20 mouse cellular contexts compared by ENCODE assay signal in genomic region chr16:44356291-44356690, GRCm38 (mm10). TPM values are rescaled to one million over a fixed set of nuclear protein-coding genes. Genes with fewer than 3 reads are reported as not detected.
DNase-seq lines count a peak whose midpoint lies in the region; ATAC-seq lines count a peak whose summit lies in the region.
"Had no signal": no experiment of that assay in that cellular context is flagged by ENCODE, and none has a peak within 500 bp of the region (broad histone marks: within the 10 kb centered on the region; RNA-seq: fewer than 3 reads in every experiment).

No protein-coding gene starts in this region.

- H3K27ac ChIP-seq in kidney, embryonic 15.5 days: 0 out of 2 replicates have a peak overlapping the region, but pooled peaks have one; percentile 10
- H3K27ac ChIP-seq in liver, embryonic 11.5 days (ENCODE audit: low read depth, low read length): no peak overlapping the region
- H3K27ac ChIP-seq: embryonic facial prominence, embryonic 15.5 days; hindbrain, postnatal 0 days; layer of hippocampus, adult 2 months; liver, embryonic 15.5 days had no signal

- no peaks in the 10 kb centered on the region for H3K9me3 ChIP-seq in kidney, embryonic 15.5 days (replicated peaks)
- H3K9me3 ChIP-seq in liver, embryonic 11.5 days (ENCODE audit: control insufficient read depth, low read length): no peaks in the 10 kb centered on the region
- H3K9me3 ChIP-seq: embryonic facial prominence, embryonic 15.5 days; liver, embryonic 15.5 days had no signal

- no peaks in the 10 kb centered on the region for H3K27me3 ChIP-seq in kidney, embryonic 15.5 days
- no peaks in the 10 kb centered on the region for H3K27me3 ChIP-seq in liver, embryonic 11.5 days (replicated peaks; ENCODE audit: control insufficient read depth, insufficient read depth, low read length)
- H3K27me3 ChIP-seq: embryonic facial prominence, embryonic 15.5 days; liver, embryonic 15.5 days had no signal

- H3K4me1 ChIP-seq in kidney, embryonic 15.5 days: no peaks in the 10 kb centered on the region
- no peaks in the 10 kb centered on the region; the same call in 1 of the 2 replicates for H3K4me1 ChIP-seq in liver, embryonic 11.5 days (replicated peaks; ENCODE audit: control insufficient read depth, insufficient read depth, low read length)
- H3K4me1 ChIP-seq: embryonic facial prominence, embryonic 15.5 days had no signal

- DNase-seq in kidney, postnatal 14 days: no peak
- no peak for DNase-seq in liver, embryonic 11.5 days (ENCODE audit: low spot score)
- DNase-seq in adrenal gland, postnatal 36 days: no peak
- no peak for DNase-seq in thymus, postnatal 4 days
- DNase-seq: adrenal gland, adult 2 months; cerebellum, adult 9-10 months; embryo, embryonic 11 days; forebrain, postnatal 0 days; heart, postnatal 4 days; kidney, adult 18-20 months; kidney, postnatal 10 days; retina, postnatal 1 day had no signal

- H3K4me2 ChIP-seq in kidney, embryonic 15.5 days: no peak overlapping the region
- H3K4me2 ChIP-seq in liver, embryonic 11.5 days: no peak overlapping the region
- H3K4me2 ChIP-seq: embryonic facial prominence, embryonic 15.5 days; liver, embryonic 15.5 days had no signal

- H3K9ac ChIP-seq in kidney, embryonic 15.5 days: no peak overlapping the region
- H3K9ac ChIP-seq in liver, embryonic 11.5 days (ENCODE audit: low read depth, low read length): no peak overlapping the region
- H3K9ac ChIP-seq: embryonic facial prominence, embryonic 15.5 days; forebrain, postnatal 0 days; liver, embryonic 15.5 days had no signal

- H3K4me3 ChIP-seq in kidney, embryonic 15.5 days (replicated peaks): no peak overlapping the region
- no peak overlapping the region for H3K4me3 ChIP-seq in liver, embryonic 11.5 days (ENCODE audit: low read depth, low read length)
- H3K4me3 ChIP-seq: embryonic facial prominence, embryonic 15.5 days; layer of hippocampus, adult 2 months; liver, embryonic 15.5 days had no signal

- peaks cover 16% of the 10 kb centered on the region for H3K36me3 ChIP-seq in kidney, embryonic 15.5 days
- H3K36me3 ChIP-seq in liver, embryonic 11.5 days (ENCODE audit: control insufficient read depth, insufficient read depth, low read length): peaks cover 3% of the 10 kb centered on the region; the same call in 1 of the 2 replicates

- no peak for ATAC-seq in kidney, embryonic 15.5 days (replicated peaks; ENCODE audit: low FRiP score)
- ATAC-seq in activated CD4-positive, CD25-positive, alpha-beta regulatory T cell, adult 4 months: peak; percentile 20
- 0 out of 2 replicates have a peak, but pooled peaks have one; percentile 20 for ATAC-seq in megakaryocyte, adult 5-6 weeks (ENCODE audit: poor library complexity, severe bottlenecking)
- ATAC-seq in liver, embryonic 11.5 days (replicated peaks; ENCODE audit: low FRiP score): no peak
- ATAC-seq: forebrain, postnatal 0 days; hindbrain, postnatal 0 days; midbrain, embryonic 16.5 days had no signal

- 73% methylated on average over 7 of the region's 7 CpGs for WGBS in kidney, embryonic 15.5 days
- 46% methylated on average over 7 of the region's 7 CpGs for WGBS in liver, embryonic 11.5 days

RNA-seq across cellular contexts. Expression of gene Spice1, which starts 9.4 kb away (rescaled TPM):
- 28.1 and 31.2 TPM in 2 replicates for polyA plus RNA-seq in kidney, embryonic 15.5 days (2015; fragmentation: Nextera tagmentation; extraction: Ambion mirVana)
- 10 to 100 TPM; 17.8 to 22.0 TPM for polyA plus RNA-seq in activated CD4-positive, CD25-positive, alpha-beta regulatory T cell, adult 4 months (2017; shearing (Covaris generic))
- total RNA-seq in megakaryocyte, adult 5-6 weeks (2015): 14.8 and 17.9 TPM in 2 replicates
- 12.7 and 23.5 TPM in 2 replicates for total RNA-seq in megakaryocyte, adult 5-6 weeks (2017)
- polyA plus RNA-seq in liver, embryonic 11.5 days (2014; fragmentation: Nextera tagmentation; extraction: Ambion mirVana): 23.6 and 25.4 TPM in 2 replicates
- 10 to 100 TPM; 22.8 to 25.2 TPM for total RNA-seq in adrenal gland, postnatal 36 days (2021)

RNA-seq across cellular contexts. Expression of gene Sidt1, which starts 23.3 kb away (rescaled TPM):
- 0.80 and 0.99 TPM in 2 replicates for polyA plus RNA-seq in kidney, embryonic 15.5 days (2015; fragmentation: Nextera tagmentation; extraction: Ambion mirVana)
- polyA plus RNA-seq in activated CD4-positive, CD25-positive, alpha-beta regulatory T cell, adult 4 months (2017; shearing (Covaris generic)): 10 to 100 TPM; 21.3 to 30.8 TPM
- 0.07 and 1.5 TPM in 2 replicates for total RNA-seq in megakaryocyte, adult 5-6 weeks (2015)
- 0.29 and 0.73 TPM in 2 replicates for total RNA-seq in megakaryocyte, adult 5-6 weeks (2017)
- polyA plus RNA-seq in liver, embryonic 11.5 days (2014; fragmentation: Nextera tagmentation; extraction: Ambion mirVana): not detected in 2 replicates
- 1 to 10 TPM; 6.4 to 7.6 TPM for total RNA-seq in adrenal gland, postnatal 36 days (2021)

RNA-seq across cellular contexts. Expression of gene Cfap44, which starts 38.3 kb away (rescaled TPM):
- 0.32 and 0.40 TPM in 2 replicates for polyA plus RNA-seq in kidney, embryonic 15.5 days (2015; fragmentation: Nextera tagmentation; extraction: Ambion mirVana)
- polyA plus RNA-seq in activated CD4-positive, CD25-positive, alpha-beta regulatory T cell, adult 4 months (2017; shearing (Covaris generic)): not detected
- not detected in 2 replicates for total RNA-seq in megakaryocyte, adult 5-6 weeks (2015)
- total RNA-seq in megakaryocyte, adult 5-6 weeks (2017): 0.07 TPM in 1 of 2 replicates, not detected in the other
- 0.47 and 0.53 TPM in 2 replicates for polyA plus RNA-seq in liver, embryonic 11.5 days (2014; fragmentation: Nextera tagmentation; extraction: Ambion mirVana)
- 1 to 10 TPM in 1 of 2 experiments, under 1 TPM in 1; 0.26 to 1.3 TPM for total RNA-seq in adrenal gland, postnatal 36 days (2021)
- total RNA-seq: heart, postnatal 4 days had no signal

Comparison
In these comparisons a context has a peak if more than half of its experiments do, and no peak if none do; other contexts are left out.
1. ATAC-seq: peak in activated CD4-positive, CD25-positive, alpha-beta regulatory T cell, adult 4 months (single experiment) and megakaryocyte, adult 5-6 weeks (single experiment); none in kidney, embryonic 15.5 days (single experiment) and liver, embryonic 11.5 days (single experiment).
2. RNA of gene Sidt1, which starts 23.3 kb away (polyA plus RNA-seq): 21.3 to 30.8 TPM in activated CD4-positive, CD25-positive, alpha-beta regulatory T cell, adult 4 months; 0.80 to 0.99 TPM in kidney, embryonic 15.5 days and not detected in liver, embryonic 11.5 days; every median in the first group is over 10 times any median in the second.